Mouse (Mus musculus): ENCODE results near the gene Snapin.

- TF ChIP-seq CTCF (IDR thresholded peaks at IDR 0.05; ENCODE audit: borderline replicate concordance, insufficient read depth, low read depth, low read length), result no peak
- no peak for TF ChIP-seq POLR2A (IDR thresholded peaks at IDR 0.05; ENCODE audit: borderline replicate concordance, insufficient read depth, low read length)
Observed at GRCm38 (mm10) chr3:90514691-90515090, 23.9 kb upstream of the Snapin start.
